Mouse (Mus musculus): ENCODE data around the gene Erbb2.

GRCm38 (mm10) chr11:98414162-98414561 lies 1.9 kb downstream of the Erbb2 start:
- TF ChIP-seq POLR2A (IDR thresholded peaks at IDR 0.05; ENCODE audit: insufficient read depth, low read depth, low read length) (no peak), CTCF (IDR thresholded peaks at IDR 0.05; ENCODE audit: insufficient read depth, low read depth, low read length) (no peak)

Data from olfactory bulb, adult 2 months (tissue).